In genomic region chr1:172328041-172328440, GRCm38 (mm10) we compare ENCODE assay signal across 25 mouse cellular contexts. TPM values are rescaled to one million over a fixed set of nuclear protein-coding genes. Genes with fewer than 3 reads are reported as not detected.
DNase-seq lines count a peak whose midpoint lies in the region; TF ChIP-seq lines count a peak whose summit lies in the region.
"Had no signal": no experiment of that assay in that cellular context is flagged by ENCODE, and none has a peak within 500 bp of the region (broad histone marks: within the 10 kb centered on the region; RNA-seq: fewer than 3 reads in every experiment).

No protein-coding gene starts in this region.

- peak; percentile 72 for DNase-seq in cerebellum, adult 9-11 months
- no peak for DNase-seq in cerebellum, postnatal 4 days (ENCODE audit: low spot score in 2 of 2)
- DNase-seq in left cerebral cortex, adult 2 months (ENCODE audit: extremely low spot score in 1 of 2, low spot score in 2 of 2), result no peak
- DNase-seq in left cerebral cortex, adult 18-20 months (ENCODE audit: low spot score in 2 of 2), result no peak
- DNase-seq in brain, adult 2 months (ENCODE audit: low read depth, low spot score), result peak; percentile 74
- DNase-seq in cerebellum, postnatal 25 days, result peak; percentile 45 to 62
- no peak for DNase-seq in kidney, postnatal 4 days
- DNase-seq: adrenal gland, postnatal 25 days; B cell, adult 2 months; gastrocnemius, adult 2 months; gastrocnemius, postnatal 36 days; heart, adult 18-20 months; heart, postnatal 36 days; kidney, adult 18-20 months; kidney, postnatal 25 days; liver; lung, embryonic 14.5 days; lung, postnatal 14 days; right cerebral cortex, postnatal 4 days; thymus, postnatal 4 days had no signal

- peak overlapping the region; percentile 98 for H3K27ac ChIP-seq in left cerebral cortex, adult 2 months
- H3K27ac ChIP-seq: gastrocnemius, adult 2 months; hindbrain, embryonic 14.5 days; kidney, embryonic 15.5 days; liver, embryonic 15.5 days; stomach, postnatal 0 days had no signal

- intact Hi-C loops in left cerebral cortex, adult 2 months (cut with DNase I), result loop anchor here (2.0 to 5.0 kb wide), 2 partner anchors 15 to 34 kb away; no protein-coding TSS in a partner anchor

- TF ChIP-seq CTCF in left cerebral cortex, adult 2 months (IDR thresholded peaks at IDR 0.05), result no peak

- peak overlapping the region; percentile 69 for H3K4me3 ChIP-seq in left cerebral cortex, adult 2 months
- H3K4me3 ChIP-seq: gastrocnemius, adult 2 months; kidney, embryonic 15.5 days; liver, embryonic 15.5 days had no signal

RNA-seq across cellular contexts. Expression of gene Kcnj9, which starts 1.1 kb away (rescaled TPM):
- total RNA-seq in left cerebral cortex, adult 2 months (2021), result 100 to 1,000 TPM; 137 to 138 TPM
- 100 to 1,000 TPM; 132 to 133 TPM for total RNA-seq in left cerebral cortex, adult 18-20 months (2021)
- total RNA-seq: gastrocnemius, adult 2 months; gastrocnemius, postnatal 36 days; heart, adult 18-20 months; heart, postnatal 36 days; neutrophil, adult 5-6 weeks had no signal

RNA-seq across cellular contexts. Expression of gene Kcnj10, which starts 13.0 kb away (rescaled TPM):
- total RNA-seq in left cerebral cortex, adult 2 months (2021), result 100 to 1,000 TPM in 1 of 2 experiments, 10 to 100 TPM in 1; 86.5 to 108 TPM
- 10 to 100 TPM; 67.5 to 87.1 TPM for total RNA-seq in left cerebral cortex, adult 18-20 months (2021)
- total RNA-seq: gastrocnemius, postnatal 36 days; neutrophil, adult 5-6 weeks had no signal

RNA-seq across cellular contexts. Expression of gene Atp1a2, which starts 30.2 kb away (rescaled TPM):
- 100 to 1,000 TPM; 628 to 676 TPM for total RNA-seq in left cerebral cortex, adult 2 months (2021)
- 100 to 1,000 TPM; 588 to 687 TPM for total RNA-seq in left cerebral cortex, adult 18-20 months (2021)
- total RNA-seq: neutrophil, adult 5-6 weeks had no signal

RNA-seq across cellular contexts. Expression of gene Pigm, which starts 48.3 kb away (rescaled TPM):
- 1 to 10 TPM; 9.3 to 9.8 TPM for total RNA-seq in left cerebral cortex, adult 2 months (2021)
- 1 to 10 TPM; 7.9 to 8.6 TPM for total RNA-seq in left cerebral cortex, adult 18-20 months (2021)

Comparison
In these comparisons a context has a peak if more than half of its experiments do, and no peak if none do; other contexts are left out.
1. DNase-seq: peak in cerebellum, adult 9-11 months (single experiment), brain, adult 2 months (single experiment) and cerebellum, postnatal 25 days (2 of 2); none in cerebellum, postnatal 4 days (0 of 2), left cerebral cortex, adult 2 months (0 of 2), left cerebral cortex, adult 18-20 months (0 of 2) and kidney, postnatal 4 days (0 of 2).